Mouse (Mus musculus): ENCODE data around the gene Gstp1. TPM values are rescaled to one million over a fixed set of nuclear protein-coding genes. Genes with fewer than 3 reads are reported as not detected.
A peak's percentile ranks its signal among the peaks of the same experiment; 100 is the strongest.
"Not testable (repeated sequence)": the region's sequence is repeated elsewhere in the genome, so short reads cannot be mapped to it uniquely, and the experiment has no call there.

The Gstp1 gene
- polyA plus RNA-seq, 1 experiment from 2014 or later, result 810 TPM

GRCm38 (mm10) chr19:4037154-4037787 lies 514 bp downstream of the Gstp1 start:
- DNase-seq (ENCODE audit: low spot score), result not testable (repeated sequence)

GRCm38 (mm10) chr19:4036327-4037045 lies 1.3 kb downstream of the Gstp1 start:
- DNase-seq (ENCODE audit: low spot score), result no peak
- 64% methylated on average over 12 of the region's 12 CpGs for WGBS
- Histone ChIP-seq H3K4me1 (replicated peaks; ENCODE audit: control insufficient read depth, insufficient read depth, low read length) (peaks cover 12% of the 10 kb centered on the region; the same call in 1 of the 2 replicates), H3K36me3 (ENCODE audit: control insufficient read depth, insufficient read depth, low read length) (peaks cover 5% of the 10 kb centered on the region; the same call in 1 of the 2 replicates), H3K4me2 (ENCODE audit: low read length) (peak overlapping the region; percentile 41), H3K27me3 (replicated peaks; ENCODE audit: control insufficient read depth, insufficient read depth, low read length) (no peaks in the 10 kb centered on the region), H3K9me3 (ENCODE audit: control insufficient read depth, low read length) (no peaks in the 10 kb centered on the region), H3K27ac (ENCODE audit: low read depth) (no peak overlapping the region), H3K9ac (ENCODE audit: low read length) (no peak overlapping the region), H3K4me3 (ENCODE audit: low read depth, low read length) (no peak overlapping the region)
- no peak for ATAC-seq (replicated peaks; ENCODE audit: low FRiP score, low TSS enrichment, low read depth)

More at GRCm38 (mm10) chr19:4037154-4037787, 514 bp downstream of the Gstp1 start:
- not testable (repeated sequence) for H3K36me3 ChIP-seq (ENCODE audit: control insufficient read depth, insufficient read depth, low read length); H3K27me3 ChIP-seq (replicated peaks; ENCODE audit: control insufficient read depth, insufficient read depth, low read length); H3K9me3 ChIP-seq (ENCODE audit: control insufficient read depth, low read length)
- WGBS, result 22% methylated on average over 7 of the region's 8 CpGs
- Histone ChIP-seq H3K4me1 (replicated peaks; ENCODE audit: control insufficient read depth, insufficient read depth, low read length) (peaks cover 12% of the 10 kb centered on the region; the same call in 1 of the 2 replicates), H3K4me2 (ENCODE audit: low read length) (peak overlapping the region; percentile 84), H3K4me3 (ENCODE audit: low read depth, low read length) (peak overlapping the region; percentile 65), H3K27ac (ENCODE audit: low read depth) (peak overlapping the region; percentile 73), H3K9ac (ENCODE audit: low read length) (peak overlapping the region; percentile 68)
- ATAC-seq (replicated peaks; ENCODE audit: low FRiP score, low TSS enrichment, low read depth), result peak; percentile 3; the same call in 1 of the 2 replicates

- ATAC-seq (replicated peaks; ENCODE audit: low FRiP score, low TSS enrichment, low read depth) (no peak), DNase-seq (ENCODE audit: low spot score) (no peak)
- Histone ChIP-seq H3K4me1 (replicated peaks; ENCODE audit: control insufficient read depth, insufficient read depth, low read length) (peaks cover 12% of the 10 kb centered on the region; the same call in 1 of the 2 replicates), H3K4me3 (ENCODE audit: low read depth, low read length) (no peak overlapping the region), H3K9me3 (ENCODE audit: control insufficient read depth, low read length) (no peaks in the 10 kb centered on the region), H3K27me3 (replicated peaks; ENCODE audit: control insufficient read depth, insufficient read depth, low read length) (no peaks in the 10 kb centered on the region), H3K4me2 (ENCODE audit: low read length) (no peak overlapping the region), H3K9ac (ENCODE audit: low read length) (no peak overlapping the region), H3K36me3 (ENCODE audit: control insufficient read depth, insufficient read depth, low read length) (peaks cover 5% of the 10 kb centered on the region; the same call in 1 of the 2 replicates), H3K27ac (ENCODE audit: low read depth) (peak overlapping the region; percentile 25; the same call in 1 of the 2 replicates)
- WGBS, result 61% methylated on average over 5 of the region's 5 CpGs
These were observed 4.0 kb downstream of the Gstp1 start for GRCm38 (mm10) chr19:4033742-4034141.

DNA sequence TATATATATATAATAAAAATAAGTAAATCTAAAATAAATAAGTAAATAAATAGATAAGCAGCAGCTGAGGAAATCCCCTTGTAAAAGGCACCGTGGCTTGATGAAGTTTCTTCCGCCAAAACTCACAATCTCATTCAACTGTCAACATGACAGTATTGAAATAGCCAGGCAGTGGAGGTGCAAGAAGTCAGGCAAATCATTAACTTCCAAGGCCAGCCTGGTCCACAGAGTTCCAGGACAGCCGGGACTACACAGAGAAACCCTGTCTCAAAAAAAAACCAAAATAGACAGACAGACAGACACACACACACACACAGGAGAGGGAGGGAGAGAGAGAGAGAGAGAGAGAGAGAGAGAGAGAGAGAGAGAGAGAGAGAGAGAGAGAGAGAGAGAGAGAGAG lies 4.5 kb downstream of the Gstp1 start:
- Histone ChIP-seq H3K27ac (ENCODE audit: low read depth) (0 out of 2 replicates have a peak overlapping the region, but pooled peaks have one; percentile 25), H3K27me3 (replicated peaks; ENCODE audit: control insufficient read depth, insufficient read depth, low read length) (no peaks in the 10 kb centered on the region), H3K9me3 (ENCODE audit: control insufficient read depth, low read length) (no peaks in the 10 kb centered on the region), H3K36me3 (ENCODE audit: control insufficient read depth, insufficient read depth, low read length) (peaks cover 5% of the 10 kb centered on the region; the same call in 1 of the 2 replicates), H3K4me1 (replicated peaks; ENCODE audit: control insufficient read depth, insufficient read depth, low read length) (peaks cover 10% of the 10 kb centered on the region; the same call in 1 of the 2 replicates), H3K9ac (ENCODE audit: low read length) (no peak overlapping the region), H3K4me2 (ENCODE audit: low read length) (no peak overlapping the region), H3K4me3 (ENCODE audit: low read depth, low read length) (no peak overlapping the region)
- no peak for DNase-seq (ENCODE audit: low spot score)
- 74% methylated on average over 3 of the region's 3 CpGs for WGBS
- no peak for ATAC-seq (replicated peaks; ENCODE audit: low FRiP score, low TSS enrichment, low read depth)

DNA sequence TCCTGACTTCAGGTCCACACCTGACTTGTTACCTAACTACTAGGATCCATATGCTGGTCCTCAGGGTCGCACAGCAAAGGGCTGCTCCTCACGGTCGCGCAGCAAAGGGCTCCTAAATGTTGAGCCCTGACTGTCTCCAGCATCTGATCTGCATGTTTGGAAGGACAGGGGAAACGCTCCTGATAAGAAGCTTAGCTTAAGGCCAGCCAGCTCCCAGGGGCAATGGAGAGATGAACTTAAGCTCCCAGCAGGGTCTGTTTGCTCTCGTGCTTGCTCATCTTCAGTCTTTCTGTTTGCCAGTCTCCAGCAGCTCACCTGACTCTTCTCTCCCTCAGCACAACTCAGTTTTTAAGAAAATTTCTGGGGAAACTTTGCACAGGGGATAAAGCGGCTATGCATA lies 5.1 kb downstream of the Gstp1 start:
- H3K9ac ChIP-seq (ENCODE audit: low read length), result no peak overlapping the region
- DNase-seq (ENCODE audit: low spot score) (no peak), ATAC-seq (replicated peaks; ENCODE audit: low FRiP score, low TSS enrichment, low read depth) (no peak)
- no peak overlapping the region for H3K4me2 ChIP-seq (ENCODE audit: low read length)
- H3K36me3 ChIP-seq (ENCODE audit: control insufficient read depth, insufficient read depth, low read length), result peaks cover 5% of the 10 kb centered on the region; the same call in 1 of the 2 replicates
- H3K4me3 ChIP-seq (ENCODE audit: low read depth, low read length), result no peak overlapping the region
- no peak overlapping the region; the same call in 1 of the 2 replicates for H3K27ac ChIP-seq (ENCODE audit: low read depth)
- WGBS, result 64% methylated on average over 7 of the region's 7 CpGs
- no peaks in the 10 kb centered on the region for H3K9me3 ChIP-seq (ENCODE audit: control insufficient read depth, low read length)
- no peaks in the 10 kb centered on the region for H3K27me3 ChIP-seq (replicated peaks; ENCODE audit: control insufficient read depth, insufficient read depth, low read length)
- H3K4me1 ChIP-seq (replicated peaks; ENCODE audit: control insufficient read depth, insufficient read depth, low read length), result peaks cover 8% of the 10 kb centered on the region; the same call in 1 of the 2 replicates

GRCm38 (mm10) chr19:4027576-4027975 lies 10.2 kb downstream of the Gstp1 start:
- no peaks in the 10 kb centered on the region for H3K27me3 ChIP-seq (replicated peaks; ENCODE audit: control insufficient read depth, insufficient read depth, low read length)
- H3K9me3 ChIP-seq (ENCODE audit: control insufficient read depth, low read length), result no peaks in the 10 kb centered on the region
- H3K4me1 ChIP-seq (replicated peaks; ENCODE audit: control insufficient read depth, insufficient read depth, low read length), result no peaks in the 10 kb centered on the region
- no peak overlapping the region for H3K4me2 ChIP-seq (ENCODE audit: low read length)
- H3K4me3 ChIP-seq (ENCODE audit: low read depth, low read length), result no peak overlapping the region
- no peak overlapping the region for H3K27ac ChIP-seq (ENCODE audit: low read depth)
- H3K36me3 ChIP-seq (ENCODE audit: control insufficient read depth, insufficient read depth, low read length), result no peaks in the 10 kb centered on the region
- no peak for ATAC-seq (replicated peaks; ENCODE audit: low FRiP score, low TSS enrichment, low read depth)
- no peak overlapping the region for H3K9ac ChIP-seq (ENCODE audit: low read length)
- no peak for DNase-seq (ENCODE audit: low spot score)

DNA sequence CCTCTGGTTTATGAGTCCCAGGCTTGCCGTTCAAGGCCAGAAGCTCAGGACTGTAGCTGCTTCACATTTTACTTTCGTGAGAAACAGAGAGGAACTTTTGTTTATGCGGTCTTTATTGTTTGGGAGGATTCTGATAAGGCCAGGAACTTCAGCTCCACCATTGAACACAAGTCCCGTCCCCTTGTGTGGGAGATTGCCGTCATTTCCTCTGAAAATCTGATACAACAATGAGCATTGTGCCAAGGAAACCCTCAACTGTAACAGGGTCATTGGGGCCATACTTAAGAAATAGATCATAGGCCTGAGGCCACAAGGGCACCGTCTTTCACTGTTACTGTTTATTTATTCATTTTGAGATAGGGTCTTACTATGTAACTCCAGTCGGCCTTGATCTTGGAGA lies 14.6 kb downstream of the Gstp1 start:
- H3K9ac ChIP-seq (ENCODE audit: low read length), result no peak overlapping the region
- WGBS, result 69% methylated on average over 7 of the region's 7 CpGs

DNA sequence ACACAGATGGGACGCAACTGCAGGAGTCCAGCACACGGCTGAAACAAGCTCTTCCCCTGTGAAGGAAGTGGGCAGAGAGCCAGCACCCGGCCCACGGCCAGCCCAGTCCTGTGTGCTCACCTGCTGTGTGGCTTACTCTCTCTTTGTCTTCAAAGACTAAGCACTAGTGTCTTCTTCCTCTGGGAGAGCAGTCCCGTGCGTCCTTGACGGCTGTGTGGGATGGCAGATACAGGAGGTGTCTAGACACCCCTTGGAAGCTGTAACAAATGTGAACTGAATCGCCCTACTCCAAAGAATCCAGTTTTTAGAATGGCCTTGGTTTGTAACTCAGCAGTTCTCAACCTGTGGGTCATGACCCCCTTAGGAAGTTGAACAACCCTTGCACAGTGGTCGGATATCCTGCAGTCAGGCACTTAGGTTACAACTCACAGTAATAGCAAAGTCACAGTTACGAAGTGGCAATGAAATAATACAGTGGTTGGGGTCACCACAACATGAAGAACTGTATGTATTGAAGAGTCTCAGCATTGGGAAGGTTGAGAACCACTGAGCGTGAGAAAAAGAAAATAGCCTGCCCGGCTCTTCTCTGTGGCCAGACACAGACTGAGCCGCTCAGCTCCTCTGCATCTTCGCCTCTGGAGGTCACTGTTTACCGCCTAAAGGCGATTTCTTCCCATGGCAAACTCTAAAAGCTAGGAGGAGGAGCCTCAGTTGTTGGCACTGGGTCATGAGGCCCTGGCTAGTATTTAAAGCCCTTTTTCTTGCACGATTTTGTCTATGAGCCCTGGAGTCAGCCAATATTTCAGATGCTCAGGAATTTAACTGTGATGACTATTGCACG lies 18.8 kb downstream of the Gstp1 start:
- peak; percentile 74 for DNase-seq (ENCODE audit: low spot score)
- H3K9me3 ChIP-seq (ENCODE audit: control insufficient read depth, low read length), result no peaks in the 10 kb centered on the region

More for the DNA sequence above, 14.6 kb downstream of the Gstp1 start:
- Histone ChIP-seq H3K4me3 (ENCODE audit: low read depth, low read length) (no peak overlapping the region), H3K9me3 (ENCODE audit: control insufficient read depth, low read length) (no peaks in the 10 kb centered on the region), H3K36me3 (ENCODE audit: control insufficient read depth, insufficient read depth, low read length) (no peaks in the 10 kb centered on the region), H3K27me3 (replicated peaks; ENCODE audit: control insufficient read depth, insufficient read depth, low read length) (no peaks in the 10 kb centered on the region), H3K4me2 (ENCODE audit: low read length) (no peak overlapping the region), H3K4me1 (replicated peaks; ENCODE audit: control insufficient read depth, insufficient read depth, low read length) (peaks cover 4% of the 10 kb centered on the region; the same call in 1 of the 2 replicates), H3K27ac (ENCODE audit: low read depth) (no peak overlapping the region)
- no peak for DNase-seq (ENCODE audit: low spot score)
- no peak for ATAC-seq (replicated peaks; ENCODE audit: low FRiP score, low TSS enrichment, low read depth)

More for the DNA sequence above, 18.8 kb downstream of the Gstp1 start:
- H3K27me3 ChIP-seq (replicated peaks; ENCODE audit: control insufficient read depth, insufficient read depth, low read length), result no peaks in the 10 kb centered on the region
- WGBS, result 31% methylated on average over 18 of the region's 18 CpGs
- H3K4me1 ChIP-seq (replicated peaks; ENCODE audit: control insufficient read depth, insufficient read depth, low read length), result peaks cover 4% of the 10 kb centered on the region; the same call in 1 of the 2 replicates
- ATAC-seq (replicated peaks; ENCODE audit: low FRiP score, low TSS enrichment, low read depth), result peak; percentile 77
- no peak overlapping the region for H3K4me3 ChIP-seq (ENCODE audit: low read depth, low read length)
- no peaks in the 10 kb centered on the region for H3K36me3 ChIP-seq (ENCODE audit: control insufficient read depth, insufficient read depth, low read length)
- H3K4me2 ChIP-seq (ENCODE audit: low read length), result no peak overlapping the region
- H3K9ac ChIP-seq (ENCODE audit: low read length), result no peak overlapping the region
- H3K27ac ChIP-seq (ENCODE audit: low read depth), result no peak overlapping the region
